7 mouse cellular contexts compared by ENCODE assay signal in genomic region chr14:22578224-22578623, GRCm38 (mm10).
DNase-seq lines count a peak whose midpoint lies in the region; TF ChIP-seq lines count a peak whose summit lies in the region.

No protein-coding gene starts in this region.

- no peak overlapping the region for H3K4me3 ChIP-seq in kidney, adult 2 months (ENCODE audit: insufficient read depth, low read depth, low read length)
- H3K4me3 ChIP-seq in limb, embryonic 10.5 days = 0 out of 2 replicates have a peak overlapping the region, but pooled peaks have one; percentile 20

- DNase-seq in adrenal gland, postnatal 25 days = peak; percentile 89
- DNase-seq in embryo, embryonic 11 days = peak; percentile 85
- DNase-seq in heart, adult 18-20 months = peak; percentile 72 to 91
- DNase-seq in kidney, adult 2 months = peak; percentile 95
- peak; percentile 92 for DNase-seq in limb, embryonic 10.5 days (ENCODE audit: low spot score)
- DNase-seq in monocyte, adult 2 months (ENCODE audit: low read depth in 1 of 2, low spot score in 2 of 2) = peak; percentile 22 to 28
- DNase-seq in spleen, postnatal 14 days (ENCODE audit: low spot score in 2 of 2) = peak; percentile 21 to 34

- TF ChIP-seq CTCF in kidney, adult 2 months (conservative IDR thresholded peaks at IDR 0.05; ENCODE audit: insufficient read depth, insufficient read length, low read depth, low read length) = peak; percentile 96

- 14% methylated on average over 6 of the region's 6 CpGs for WGBS in kidney, adult 2 months
- 16% methylated on average over 6 of the region's 6 CpGs for WGBS in limb, embryonic 10.5 days

- H3K9me3 ChIP-seq in limb, embryonic 10.5 days (replicated peaks) = no peaks in the 10 kb centered on the region

- peak overlapping the region; percentile 84 for H3K27ac ChIP-seq in kidney, adult 2 months (ENCODE audit: insufficient read depth, low read depth, low read length)
- H3K27ac ChIP-seq in limb, embryonic 10.5 days = peak overlapping the region; percentile 72

- no peak for TF ChIP-seq POLR2A in kidney, adult 2 months (IDR thresholded peaks at IDR 0.05; ENCODE audit: low read depth, low read length)

- no peaks in the 10 kb centered on the region for H3K27me3 ChIP-seq in kidney, adult 2 months (replicated peaks; ENCODE audit: control insufficient read depth, insufficient read depth, low read length)
- H3K27me3 ChIP-seq in limb, embryonic 10.5 days (ENCODE audit: low read depth, poor library complexity, severe bottlenecking) = peaks cover 49% of the 10 kb centered on the region

- H3K4me1 ChIP-seq in kidney, adult 2 months (ENCODE audit: control insufficient read depth, insufficient read depth, low read length) = peaks cover 14% of the 10 kb centered on the region; the same call in 1 of the 2 replicates
- peaks cover 57% of the 10 kb centered on the region for H3K4me1 ChIP-seq in limb, embryonic 10.5 days

- H3K36me3 ChIP-seq in kidney, adult 2 months (ENCODE audit: control insufficient read depth, insufficient read depth, low read length) = no peaks in the 10 kb centered on the region
- no peaks in the 10 kb centered on the region for H3K36me3 ChIP-seq in limb, embryonic 10.5 days

Comparison
In these comparisons a context has a peak if more than half of its experiments do, and no peak if none do; other contexts are left out.
1. DNase-seq: peak in every context shown above with its lines; median percentile 95 in kidney, adult 2 months; 92 in limb, embryonic 10.5 days; 89 in adrenal gland, postnatal 25 days; 85 in embryo, embryonic 11 days; 82 in heart, adult 18-20 months; 28 in spleen, postnatal 14 days; 25 in monocyte, adult 2 months.